Mouse (Mus musculus): Measurements from ENCODE around the gene Man2a2. TPM values are rescaled to one million over a fixed set of nuclear protein-coding genes. Genes with fewer than 3 reads are reported as not detected.
A peak's percentile ranks its signal among the peaks of the same experiment; 100 is the strongest.

Man2a2 gene
- polyA plus RNA-seq, 1 experiment from 2014 or later, result 25.7 TPM

DNA sequence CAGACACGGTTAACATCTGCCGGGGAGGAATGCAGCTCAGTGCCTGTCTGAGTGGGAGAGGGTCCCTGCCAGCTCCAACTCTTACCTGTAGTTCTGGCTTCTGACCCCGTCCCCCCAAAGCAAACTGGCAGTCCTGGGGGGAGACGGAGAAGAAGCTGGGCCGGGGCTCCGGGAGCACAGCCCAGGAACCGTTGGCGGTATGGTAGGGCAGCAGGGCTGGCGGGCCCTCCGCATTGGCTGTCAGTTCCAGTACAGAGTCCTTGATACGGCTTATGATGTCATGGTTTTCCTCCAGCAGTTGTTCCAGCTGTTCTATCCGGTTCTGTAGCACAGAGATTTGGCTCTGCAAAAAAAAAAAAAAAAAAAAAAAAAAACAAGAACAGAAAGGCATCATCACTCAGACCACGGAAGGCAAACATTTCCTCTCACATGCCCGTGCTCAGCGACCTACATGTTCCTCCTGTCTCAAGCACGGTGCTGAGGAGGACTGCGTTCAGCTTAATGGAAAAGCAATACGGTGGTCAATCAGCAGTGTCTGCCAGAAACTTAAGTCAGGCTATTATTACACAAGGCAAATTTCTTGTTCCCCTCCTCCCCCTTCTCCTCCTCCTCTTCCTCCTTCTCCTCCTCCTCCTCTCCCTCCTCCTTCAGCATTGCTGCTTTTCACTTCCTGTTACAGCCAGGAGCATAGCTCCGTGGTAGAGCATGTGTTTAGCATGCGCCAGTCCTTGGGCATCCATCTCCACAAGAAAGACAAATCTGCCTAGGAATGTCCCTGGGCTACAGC, 2.3 kb downstream of the Man2a2 start:
- Histone ChIP-seq H3K4me3 (replicated peaks) (peak overlapping the region; percentile 93; the same call in 1 of the 2 replicates), H3K4me2 (peak overlapping the region; percentile 67), H3K9me3 (no peaks in the 10 kb centered on the region), H3K9ac (replicated peaks) (no peak overlapping the region), H3K36me3 (peaks cover 44% of the 10 kb centered on the region), H3K27ac (no peak overlapping the region), H3K27me3 (no peaks in the 10 kb centered on the region), H3K4me1 (replicated peaks) (peaks cover 19% of the 10 kb centered on the region)
- no peak for ATAC-seq (ENCODE audit: insufficient number of reproducible peaks, insufficient read depth, low FRiP score, low TSS enrichment, low read depth)
- WGBS, result 78% methylated on average over 20 of the region's 20 CpGs

DNA sequence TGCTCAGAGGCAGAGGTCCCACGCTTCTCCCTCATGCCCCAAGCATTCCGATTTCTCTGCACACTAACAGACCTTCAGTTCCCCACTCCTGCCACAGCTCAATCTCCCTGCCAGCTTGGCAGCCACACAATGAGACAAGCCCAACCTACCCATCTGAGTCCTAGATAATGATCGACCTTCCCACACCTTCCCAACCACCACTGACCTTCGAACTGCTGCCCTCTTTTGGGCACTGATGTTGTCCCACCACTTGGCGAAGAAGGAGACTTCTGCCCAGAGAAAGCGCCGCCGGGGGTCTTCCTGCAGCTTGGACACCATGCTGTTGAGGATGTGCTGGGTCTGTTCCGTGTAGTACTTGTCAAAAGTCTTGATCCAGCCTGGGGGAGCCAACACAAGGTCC, 3.2 kb downstream of the Man2a2 start:
- no peak overlapping the region for H3K9ac ChIP-seq (replicated peaks)
- 86% methylated on average over 9 of the region's 9 CpGs for WGBS
- peaks cover 52% of the 10 kb centered on the region for H3K36me3 ChIP-seq
- peaks cover 19% of the 10 kb centered on the region for H3K4me1 ChIP-seq (replicated peaks)
- no peaks in the 10 kb centered on the region for H3K27me3 ChIP-seq
- no peak overlapping the region for H3K4me2 ChIP-seq
- H3K4me3 ChIP-seq (replicated peaks), result no peak overlapping the region
- H3K9me3 ChIP-seq, result no peaks in the 10 kb centered on the region
- ATAC-seq (ENCODE audit: insufficient number of reproducible peaks, insufficient read depth, low FRiP score, low TSS enrichment, low read depth), result no peak
- H3K27ac ChIP-seq, result no peak overlapping the region

DNA sequence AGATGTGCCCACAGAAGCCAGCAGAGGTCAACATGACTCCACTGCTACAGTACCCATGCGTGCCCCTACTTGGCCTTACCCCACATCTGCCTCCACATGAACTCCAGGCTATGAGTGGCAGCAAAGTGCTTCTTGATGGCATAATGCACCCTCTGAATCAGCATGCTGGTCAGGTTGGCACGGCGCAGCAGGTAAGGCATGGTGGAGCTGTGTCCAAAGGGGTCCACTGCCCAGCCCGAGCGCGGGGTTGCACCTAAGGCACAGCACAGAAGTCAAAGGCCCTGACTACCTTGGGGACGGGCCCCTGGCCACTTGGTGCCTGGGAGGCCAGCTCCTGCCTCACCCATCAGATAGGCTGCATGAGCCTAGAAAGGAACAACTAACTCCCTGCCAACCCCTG, 3.9 kb downstream of the Man2a2 start:
- ATAC-seq (ENCODE audit: insufficient number of reproducible peaks, insufficient read depth, low FRiP score, low TSS enrichment, low read depth), result no peak
- peaks cover 60% of the 10 kb centered on the region for H3K36me3 ChIP-seq
- H3K9ac ChIP-seq (replicated peaks), result no peak overlapping the region
- no peaks in the 10 kb centered on the region for H3K27me3 ChIP-seq
- H3K4me1 ChIP-seq (replicated peaks), result peaks cover 19% of the 10 kb centered on the region
- H3K4me3 ChIP-seq (replicated peaks), result no peak overlapping the region
- no peak overlapping the region for H3K4me2 ChIP-seq
- whole genome bisulfite sequencing, result 93% methylated on average over 7 of the region's 7 CpGs
- H3K9me3 ChIP-seq, result no peaks in the 10 kb centered on the region
- H3K27ac ChIP-seq, result no peak overlapping the region

DNA sequence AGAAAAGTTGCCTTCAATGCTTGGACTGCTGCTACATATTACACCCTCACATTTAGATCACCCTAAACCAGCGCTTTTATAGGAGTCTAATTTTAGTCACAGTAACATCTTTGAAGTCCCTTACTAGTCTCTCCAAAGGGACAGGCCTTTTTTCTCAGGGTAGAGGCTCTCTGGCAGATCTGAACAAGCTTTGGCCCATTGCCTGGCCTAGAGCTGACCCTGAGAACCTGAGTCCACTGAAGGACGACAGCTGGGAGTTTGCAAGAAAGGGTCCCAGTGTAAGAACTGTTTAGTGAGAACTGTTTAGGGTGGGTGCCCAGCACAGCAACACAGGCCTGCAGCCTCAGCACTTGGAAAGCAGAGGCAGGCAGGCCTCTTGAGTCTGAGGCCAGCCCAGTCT, 5.4 kb downstream of the Man2a2 start:
- H3K9me3 ChIP-seq, result no peaks in the 10 kb centered on the region
- no peak overlapping the region for H3K4me2 ChIP-seq
- H3K9ac ChIP-seq (replicated peaks), result no peak overlapping the region
- H3K4me3 ChIP-seq (replicated peaks), result no peak overlapping the region
- H3K27me3 ChIP-seq, result no peaks in the 10 kb centered on the region
- ATAC-seq (ENCODE audit: insufficient number of reproducible peaks, insufficient read depth, low FRiP score, low TSS enrichment, low read depth), result no peak
- peaks cover 74% of the 10 kb centered on the region for H3K36me3 ChIP-seq
- peaks cover 19% of the 10 kb centered on the region for H3K4me1 ChIP-seq (replicated peaks)
- 87% methylated on average over 2 of the region's 2 CpGs for WGBS
- H3K27ac ChIP-seq, result no peak overlapping the region

DNA sequence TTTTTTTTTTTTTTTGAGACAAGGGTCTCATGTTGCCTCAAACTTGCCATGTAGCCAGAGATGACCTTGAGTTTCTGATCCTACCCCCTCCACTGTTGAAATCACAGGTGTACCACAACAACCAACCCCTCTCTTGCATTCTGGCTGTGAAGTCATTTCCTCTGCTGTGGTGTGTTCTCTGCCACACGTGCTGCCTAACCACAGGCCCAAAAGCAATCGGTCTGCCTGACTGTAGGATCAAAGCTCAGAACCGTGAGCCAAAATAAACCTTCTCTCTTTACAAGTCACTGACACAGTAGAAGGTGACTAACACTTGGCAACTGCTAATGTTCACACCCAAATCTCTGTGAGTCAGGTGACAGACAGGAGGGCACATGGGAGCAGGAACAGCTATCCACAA, 10.7 kb downstream of the Man2a2 start:
- no peak overlapping the region for H3K9ac ChIP-seq (replicated peaks)
- no peaks in the 10 kb centered on the region for H3K9me3 ChIP-seq
- no peaks in the 10 kb centered on the region for H3K27me3 ChIP-seq
- peaks cover 96% of the 10 kb centered on the region for H3K36me3 ChIP-seq
- H3K4me3 ChIP-seq (replicated peaks), result no peak overlapping the region
- H3K4me1 ChIP-seq (replicated peaks), result no peaks in the 10 kb centered on the region
- no peak overlapping the region for H3K4me2 ChIP-seq
- no peak for ATAC-seq (ENCODE audit: insufficient number of reproducible peaks, insufficient read depth, low FRiP score, low TSS enrichment, low read depth)
- WGBS, result 56% methylated on average over 3 of the region's 3 CpGs
- H3K27ac ChIP-seq, result no peak overlapping the region

DNA sequence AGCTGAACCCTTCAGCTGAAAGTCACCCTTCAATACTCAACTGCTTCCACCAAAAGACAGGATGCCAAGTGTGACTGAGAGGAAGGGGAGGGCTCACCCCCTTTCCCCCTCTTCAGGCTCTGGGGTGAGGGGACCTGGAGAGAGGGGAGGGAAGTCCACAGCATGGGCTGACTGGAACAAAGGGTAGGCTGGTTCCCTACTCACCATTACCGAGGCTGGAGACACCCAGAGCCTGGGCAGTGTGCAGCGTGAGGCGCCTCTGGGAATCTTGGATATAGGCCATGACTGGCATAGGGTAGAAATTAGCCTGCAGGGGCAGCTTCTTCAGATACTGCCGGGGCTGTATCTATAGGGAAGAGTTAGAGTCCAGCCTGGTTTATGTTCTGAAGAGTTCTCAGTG, 13.1 kb downstream of the Man2a2 start:
- Histone ChIP-seq H3K9ac (replicated peaks) (no peak overlapping the region), H3K4me2 (no peak overlapping the region), H3K27me3 (no peaks in the 10 kb centered on the region), H3K36me3 (peaks cover 93% of the 10 kb centered on the region), H3K4me1 (replicated peaks) (no peaks in the 10 kb centered on the region), H3K4me3 (replicated peaks) (no peak overlapping the region), H3K27ac (no peak overlapping the region), H3K9me3 (no peaks in the 10 kb centered on the region)
- no peak for ATAC-seq (ENCODE audit: insufficient number of reproducible peaks, insufficient read depth, low FRiP score, low TSS enrichment, low read depth)
- WGBS, result 84% methylated on average over 4 of the region's 4 CpGs

DNA sequence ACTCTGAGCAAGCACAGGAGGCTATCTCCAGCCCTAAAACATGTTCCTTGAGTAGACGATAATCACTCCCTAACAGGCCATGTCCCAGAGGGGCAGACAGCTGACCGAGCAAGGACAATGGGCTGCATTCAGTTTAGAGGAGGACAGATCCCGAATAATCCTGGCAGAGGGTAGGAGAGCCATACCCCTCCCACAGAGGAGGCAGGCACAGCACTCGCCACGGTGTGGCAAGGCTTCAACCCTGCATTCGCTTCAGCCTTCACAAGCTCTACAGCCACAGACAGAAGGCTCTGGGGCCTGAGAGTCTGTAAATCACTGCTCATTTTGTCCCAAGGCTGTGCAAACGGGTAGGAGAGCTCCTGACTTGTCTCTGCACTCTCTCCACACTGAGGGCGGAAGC, 14.0 kb downstream of the Man2a2 start:
- no peak for ATAC-seq (ENCODE audit: insufficient number of reproducible peaks, insufficient read depth, low FRiP score, low TSS enrichment, low read depth)
- Histone ChIP-seq H3K9me3 (no peaks in the 10 kb centered on the region), H3K36me3 (peaks cover 93% of the 10 kb centered on the region), H3K4me3 (replicated peaks) (no peak overlapping the region), H3K27me3 (no peaks in the 10 kb centered on the region), H3K4me2 (no peak overlapping the region), H3K9ac (replicated peaks) (no peak overlapping the region), H3K4me1 (replicated peaks) (no peaks in the 10 kb centered on the region), H3K27ac (peak overlapping the region; percentile 45; the same call in 1 of the 2 replicates)
- WGBS, result 79% methylated on average over 8 of the region's 8 CpGs

DNA sequence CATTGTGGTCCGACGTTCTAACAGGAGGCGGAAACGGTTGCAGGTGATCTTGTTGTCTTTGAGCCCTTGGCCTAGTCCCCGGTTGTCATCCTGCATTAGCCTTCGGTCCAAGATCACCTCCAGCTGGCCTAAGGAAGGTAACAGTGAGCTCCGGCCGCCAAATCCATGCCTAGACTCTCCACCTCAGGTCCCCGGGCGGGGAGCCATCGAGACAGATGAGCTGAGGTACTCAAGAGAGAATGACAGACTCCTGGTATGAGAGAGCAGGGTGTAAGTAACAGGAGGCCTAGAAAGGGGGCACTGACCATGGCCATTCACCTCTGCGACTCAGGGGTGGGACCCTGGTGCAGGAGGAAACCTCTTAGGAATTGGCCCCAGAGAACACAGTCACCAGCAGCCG, 14.8 kb downstream of the Man2a2 start:
- 89% methylated on average over 13 of the region's 13 CpGs for WGBS
- 0 out of 2 replicates have a peak overlapping the region, but pooled peaks have one; percentile 45 for H3K27ac ChIP-seq
- no peaks in the 10 kb centered on the region for H3K9me3 ChIP-seq
- H3K9ac ChIP-seq (replicated peaks), result no peak overlapping the region
- ATAC-seq (ENCODE audit: insufficient number of reproducible peaks, insufficient read depth, low FRiP score, low TSS enrichment, low read depth), result no peak
- no peaks in the 10 kb centered on the region for H3K4me1 ChIP-seq (replicated peaks)
- no peaks in the 10 kb centered on the region for H3K27me3 ChIP-seq
- no peak overlapping the region for H3K4me2 ChIP-seq
- H3K36me3 ChIP-seq, result peaks cover 91% of the 10 kb centered on the region
- no peak overlapping the region for H3K4me3 ChIP-seq (replicated peaks)

DNA sequence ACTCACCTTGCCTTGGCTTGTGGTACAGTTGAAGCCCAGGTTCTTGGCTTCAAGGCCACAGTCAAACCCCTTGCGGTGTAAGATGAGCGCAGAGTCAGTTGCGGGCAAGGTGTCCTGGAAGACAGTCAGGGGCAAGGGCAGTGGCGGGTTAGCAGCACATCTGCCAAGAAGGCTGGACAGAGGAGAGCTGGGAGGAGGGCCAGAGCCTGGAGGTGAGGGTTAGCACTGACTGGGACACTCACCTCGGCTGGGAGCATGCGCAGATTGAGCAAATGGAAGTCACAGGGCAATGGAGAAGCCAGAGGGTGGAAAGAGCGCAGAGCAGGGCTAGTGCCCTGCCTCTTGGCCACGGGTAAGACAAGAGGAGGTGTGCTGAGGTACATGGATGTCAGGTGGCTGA, 18.3 kb downstream of the Man2a2 start:
- Histone ChIP-seq H3K27ac (no peak overlapping the region), H3K4me3 (replicated peaks) (no peak overlapping the region), H3K9me3 (no peaks in the 10 kb centered on the region), H3K4me2 (no peak overlapping the region), H3K9ac (replicated peaks) (no peak overlapping the region; the same call in 1 of the 2 replicates), H3K27me3 (no peaks in the 10 kb centered on the region), H3K36me3 (peaks cover 73% of the 10 kb centered on the region), H3K4me1 (replicated peaks) (peaks cover 4% of the 10 kb centered on the region)
- WGBS, result 90% methylated on average over 8 of the region's 8 CpGs
- no peak for ATAC-seq (ENCODE audit: insufficient number of reproducible peaks, insufficient read depth, low FRiP score, low TSS enrichment, low read depth)

DNA sequence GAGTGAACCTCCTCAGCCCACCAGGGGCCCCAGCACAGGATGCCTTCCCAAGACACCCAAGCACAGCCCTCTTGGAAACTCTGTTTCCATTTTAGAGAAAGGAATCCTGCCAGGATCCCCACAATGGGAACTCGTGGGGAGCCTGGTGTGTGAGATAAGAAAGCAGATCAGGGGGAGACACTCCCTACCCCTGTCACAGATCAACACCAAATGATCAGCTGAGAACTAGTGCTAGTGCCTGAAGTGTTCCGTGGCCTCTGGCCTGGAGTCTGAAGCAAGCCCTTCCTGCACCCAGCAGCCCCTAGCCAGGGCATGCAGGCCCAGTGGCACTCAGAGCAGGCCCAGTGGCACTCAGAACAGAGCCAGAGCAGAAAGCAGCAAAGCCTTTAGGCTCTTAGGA, 20.4 kb downstream of the Man2a2 start:
- Histone ChIP-seq H3K4me1 (replicated peaks) (peaks cover 21% of the 10 kb centered on the region), H3K4me2 (no peak overlapping the region), H3K27me3 (no peaks in the 10 kb centered on the region), H3K9ac (replicated peaks) (no peak overlapping the region), H3K36me3 (peaks cover 52% of the 10 kb centered on the region), H3K27ac (no peak overlapping the region), H3K4me3 (replicated peaks) (no peak overlapping the region), H3K9me3 (no peaks in the 10 kb centered on the region)
- ATAC-seq (ENCODE audit: insufficient number of reproducible peaks, insufficient read depth, low FRiP score, low TSS enrichment, low read depth), result no peak
- WGBS, result 76% methylated on average over 2 of the region's 2 CpGs

DNA sequence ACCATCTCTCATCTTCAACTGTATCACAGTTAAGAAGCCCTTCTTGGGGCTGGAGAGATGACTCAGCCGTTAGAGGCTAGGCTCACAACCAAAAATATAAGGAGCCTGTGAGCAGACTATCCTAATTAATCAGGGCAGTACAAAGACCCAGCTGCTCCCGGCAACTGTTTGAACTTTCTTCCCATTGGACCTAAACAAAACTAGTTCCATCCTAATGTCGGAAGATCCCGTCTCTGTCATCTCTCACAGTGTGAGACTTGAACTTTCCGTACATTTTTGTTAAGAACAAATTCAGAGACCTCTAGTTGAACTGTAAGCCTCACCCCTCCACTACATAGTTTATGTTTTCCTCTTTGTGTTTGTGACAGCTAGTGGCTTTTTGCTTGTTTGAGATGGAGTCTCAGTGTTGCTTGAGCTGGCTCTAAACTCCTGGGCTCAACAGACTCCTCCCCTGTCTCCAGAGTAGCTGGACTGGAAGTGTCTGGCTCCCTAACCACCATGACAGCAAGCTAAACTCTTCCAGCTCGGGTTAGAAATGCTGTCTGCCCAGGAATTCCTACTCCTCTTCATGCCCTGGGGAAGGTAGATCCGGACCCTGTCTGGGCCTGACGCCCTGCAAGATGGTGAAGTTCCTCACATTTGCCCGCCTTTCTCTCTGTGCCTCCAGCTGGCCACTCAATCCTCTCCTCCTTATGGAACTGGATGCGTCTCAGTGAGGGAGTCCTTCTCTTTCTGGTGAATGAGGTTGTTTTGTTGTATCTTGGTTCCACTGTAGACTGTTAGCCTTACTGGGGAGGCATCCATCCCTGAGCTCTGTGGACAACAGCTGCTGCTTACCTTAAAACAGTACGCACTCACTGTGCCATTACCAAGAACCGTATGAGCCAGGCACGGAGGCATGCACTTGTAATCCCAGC, 23.2 kb downstream of the Man2a2 start:
- no peak overlapping the region for H3K4me2 ChIP-seq
- peaks cover 26% of the 10 kb centered on the region for H3K4me1 ChIP-seq (replicated peaks)
- H3K4me3 ChIP-seq (replicated peaks), result no peak overlapping the region
- H3K27ac ChIP-seq, result peak overlapping the region; percentile 80
- H3K9ac ChIP-seq (replicated peaks), result no peak overlapping the region
- WGBS, result 53% methylated on average over 13 of the region's 13 CpGs
- no peaks in the 10 kb centered on the region for H3K9me3 ChIP-seq
- H3K27me3 ChIP-seq, result no peaks in the 10 kb centered on the region
- no peak for ATAC-seq (ENCODE audit: insufficient number of reproducible peaks, insufficient read depth, low FRiP score, low TSS enrichment, low read depth)
- peaks cover 35% of the 10 kb centered on the region for H3K36me3 ChIP-seq

Measured in limb, embryonic 12.5 days (tissue).